25 mouse cellular contexts compared by ENCODE assay signal in genomic region chr11:107243126-107243525, GRCm38 (mm10).
"Had no signal": no experiment of that assay in that cellular context is flagged by ENCODE, and none has a peak within 500 bp of the region (broad histone marks: within the 10 kb centered on the region; RNA-seq: fewer than 3 reads in every experiment).

No protein-coding gene starts in this region.

- H3K9ac ChIP-seq: heart, embryonic 13.5 days; heart, embryonic 15.5 days; hindbrain, embryonic 13.5 days; hindbrain, embryonic 15.5 days; kidney, embryonic 15.5 days; limb, embryonic 13.5 days; limb, embryonic 15.5 days had no signal

- DNase-seq: gastrocnemius, postnatal 14 days; gastrocnemius, postnatal 36 days; heart, adult 11 months; heart, adult 2 months; heart, postnatal 14 days; heart, postnatal 36 days; kidney, adult 11 months; kidney, adult 2 months; kidney, adult 9 months; kidney, postnatal 14 days; kidney, postnatal 36 days; layer of hippocampus, adult 9-11 months; layer of hippocampus, postnatal 36 days; left cerebral cortex, postnatal 4 days had no signal

- H3K27me3 ChIP-seq: heart, embryonic 13.5 days; heart, embryonic 15.5 days; hindbrain, embryonic 13.5 days; hindbrain, embryonic 15.5 days; kidney, embryonic 15.5 days; limb, embryonic 13.5 days; limb, embryonic 15.5 days had no signal

- H3K4me1 ChIP-seq: heart, embryonic 13.5 days; heart, embryonic 15.5 days; hindbrain, embryonic 13.5 days; kidney, embryonic 15.5 days; limb, embryonic 13.5 days; limb, embryonic 15.5 days had no signal

- H3K9me3 ChIP-seq: heart, embryonic 15.5 days; hindbrain, embryonic 15.5 days; kidney, embryonic 15.5 days; limb, embryonic 13.5 days; limb, embryonic 15.5 days had no signal

- ATAC-seq: hindbrain, postnatal 0 days; intestine, embryonic 16.5 days had no signal

- H3K4me3 ChIP-seq: heart, adult 2 months; heart, embryonic 13.5 days; heart, embryonic 15.5 days; hindbrain, embryonic 13.5 days; hindbrain, embryonic 15.5 days; kidney, embryonic 15.5 days; limb, embryonic 13.5 days; limb, embryonic 15.5 days had no signal

- H3K4me2 ChIP-seq: heart, embryonic 11.5 days; heart, embryonic 13.5 days; heart, embryonic 15.5 days; hindbrain, embryonic 13.5 days; hindbrain, embryonic 15.5 days; kidney, embryonic 15.5 days; limb, embryonic 13.5 days; limb, embryonic 15.5 days had no signal

- H3K36me3 ChIP-seq: heart, embryonic 13.5 days; heart, embryonic 15.5 days; hindbrain, embryonic 15.5 days had no signal

- H3K27ac ChIP-seq: heart, adult 2 months; heart, embryonic 13.5 days; heart, embryonic 15.5 days; hindbrain, embryonic 13.5 days; hindbrain, embryonic 15.5 days; hindbrain, postnatal 0 days; kidney, embryonic 15.5 days; kidney, postnatal 0 days; limb, embryonic 13.5 days; limb, embryonic 15.5 days had no signal
